Mouse (Mus musculus) megakaryocyte, embryonic 14.5 days (primary cell): ENCODE results near the gene Cerk.

Source experiments
- FLI1 ChIP-seq: IDR thresholded peaks from 2 replicates; pipeline ENCODE4 v1.6.1; 2012; ENCODE audit warnings: low read length, inconsistent platforms, mixed read lengths
- GATA1 ChIP-seq: IDR thresholded peaks from 3 replicates; pipeline ENCODE4 v1.6.1; 2012; ENCODE audit warnings: mixed read lengths, low read length, inconsistent platforms, borderline replicate concordance

DNA sequence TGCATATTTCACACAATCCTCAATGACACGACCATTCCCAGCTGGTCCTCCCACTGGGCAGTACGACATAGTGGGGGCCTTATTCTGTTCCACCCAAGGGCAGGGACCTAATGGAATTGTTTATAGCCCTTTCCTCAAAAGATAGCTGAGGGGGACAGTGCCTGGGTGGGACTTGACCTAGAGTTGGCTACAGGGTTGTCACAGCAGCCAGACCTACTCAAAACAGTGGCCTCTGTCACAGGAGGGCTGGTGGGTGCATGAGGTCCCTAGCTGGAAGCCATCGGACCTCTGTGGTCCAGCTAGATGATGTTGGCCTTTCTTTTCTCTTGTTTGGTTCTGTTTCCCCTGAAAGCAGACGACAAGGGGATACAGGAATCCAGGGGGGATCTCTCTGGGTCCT is 13.5 kb upstream of the Cerk start:
- TF ChIP-seq GATA1: no peak
- no peak for TF ChIP-seq FLI1
